Mouse (Mus musculus): ENCODE data around the gene Gngt2.

Gngt2 gene

GRCm38 (mm10) chr11:95826317-95827167 lies 10.5 kb upstream of the Gngt2 start:
- no peak for DNase-seq (ENCODE audit: low read depth)

- DNase-seq (ENCODE audit: low read depth): no peak
These were observed 9.9 kb upstream of the Gngt2 start for GRCm38 (mm10) chr11:95827168-95827447.

- DNase-seq (ENCODE audit: low read depth): peak; percentile 69
These were observed 9.4 kb upstream of the Gngt2 start for GRCm38 (mm10) chr11:95827464-95828085.

GRCm38 (mm10) chr11:95828181-95828964 lies 8.6 kb upstream of the Gngt2 start:
- no peak for DNase-seq (ENCODE audit: low read depth)

- no peak for DNase-seq (ENCODE audit: low read depth)
These were observed 7.4 kb upstream of the Gngt2 start for GRCm38 (mm10) chr11:95829526-95830050.

GRCm38 (mm10) chr11:95830411-95831275 lies 6.4 kb upstream of the Gngt2 start:
- DNase-seq (ENCODE audit: low read depth): no peak

GRCm38 (mm10) chr11:95831276-95831619 lies 5.8 kb upstream of the Gngt2 start:
- no peak for DNase-seq (ENCODE audit: low read depth)

GRCm38 (mm10) chr11:95831641-95832040 lies 5.4 kb upstream of the Gngt2 start:
- no peak for DNase-seq (ENCODE audit: low read depth)

GRCm38 (mm10) chr11:95832129-95833005 lies 4.6 kb upstream of the Gngt2 start:
- DNase-seq (ENCODE audit: low read depth): no peak

- no peak for DNase-seq (ENCODE audit: low read depth)
These were observed 3.9 kb upstream of the Gngt2 start for GRCm38 (mm10) chr11:95833006-95833570.

- DNase-seq (ENCODE audit: low read depth): no peak
These were observed 3.3 kb upstream of the Gngt2 start for GRCm38 (mm10) chr11:95833631-95834142.

GRCm38 (mm10) chr11:95834143-95834667 lies 2.8 kb upstream of the Gngt2 start:
- peak; percentile 62 for DNase-seq (ENCODE audit: low read depth)

- DNase-seq (ENCODE audit: low read depth): no peak
These were observed 2.0 kb upstream of the Gngt2 start for GRCm38 (mm10) chr11:95834742-95835710.

GRCm38 (mm10) chr11:95835832-95836231 lies 1.2 kb upstream of the Gngt2 start:
- no peak for DNase-seq (ENCODE audit: low read depth)

- no peak for DNase-seq (ENCODE audit: low read depth)
These were observed 583 bp upstream of the Gngt2 start for GRCm38 (mm10) chr11:95836433-95836832.

- DNase-seq (ENCODE audit: low read depth): no peak
These were observed 1.6 kb downstream of the Gngt2 start for GRCm38 (mm10) chr11:95838598-95838997.

GRCm38 (mm10) chr11:95838999-95839868 lies 2.2 kb downstream of the Gngt2 start:
- no peak for DNase-seq (ENCODE audit: low read depth)

Data from c-Kit-positive CD71-negative TER-119-negative erythroid progenitor cells, embryonic 14.5 days (primary cell).